Mouse (Mus musculus): Measurements from ENCODE around the gene Ttll8.

The Ttll8 gene

DNA sequence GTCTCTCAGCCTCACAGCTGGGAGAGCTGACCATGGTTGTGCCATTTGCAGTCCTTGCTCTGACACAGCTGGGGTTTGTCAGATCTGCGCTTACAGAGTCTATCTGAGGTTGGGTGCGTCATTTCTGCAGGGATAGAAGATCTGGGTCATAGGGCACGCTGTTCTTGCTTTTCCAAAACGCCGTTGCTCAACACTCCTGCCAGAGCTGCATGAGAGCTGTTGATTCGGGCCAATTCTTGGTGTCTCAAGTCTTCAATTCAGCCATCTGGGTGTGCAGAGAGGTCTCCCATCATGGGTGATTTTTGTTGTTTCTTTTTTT is 32.3 kb downstream of the Ttll8 start:
- peak; percentile 62 for DNase-seq (ENCODE audit: extremely low read depth, low read depth, low spot score)

- DNase-seq (ENCODE audit: extremely low read depth, low read depth, low spot score), result no peak
Observed at GRCm38 (mm10) chr15:88921131-88921991, 32.9 kb downstream of the Ttll8 start.

- DNase-seq (ENCODE audit: extremely low read depth, low read depth, low spot score), result no peak
Observed at GRCm38 (mm10) chr15:88920065-88920464, 34.2 kb downstream of the Ttll8 start.

- DNase-seq (ENCODE audit: extremely low read depth, low read depth, low spot score), result no peak
Observed at GRCm38 (mm10) chr15:88919328-88919727, 34.9 kb downstream of the Ttll8 start.

DNA sequence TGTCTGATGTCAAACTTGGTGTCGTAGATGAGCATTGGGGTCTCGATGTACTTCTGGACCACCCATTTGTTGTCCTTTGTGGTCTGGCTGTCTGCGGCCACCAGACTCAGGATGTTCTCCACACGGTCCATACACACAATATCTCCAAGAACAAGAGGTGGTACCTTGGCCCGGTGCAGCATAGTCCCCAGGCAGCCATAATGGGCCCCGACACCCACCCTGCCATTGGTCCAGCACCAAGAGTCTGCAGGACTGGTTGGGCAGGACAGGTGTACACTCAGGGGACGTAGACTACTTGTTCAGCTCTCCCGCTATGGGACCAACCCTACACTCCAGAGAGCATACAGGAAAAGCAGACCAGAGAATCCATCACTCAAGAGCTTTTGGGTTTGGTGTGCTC is 37.1 kb downstream of the Ttll8 start:
- DNase-seq (ENCODE audit: extremely low read depth, low read depth, low spot score), result no peak

GRCm38 (mm10) chr15:88916366-88916765 is 37.9 kb downstream of the Ttll8 start:
- DNase-seq (ENCODE audit: extremely low read depth, low read depth, low spot score), result no peak

GRCm38 (mm10) chr15:88915046-88915445 is 39.2 kb downstream of the Ttll8 start:
- DNase-seq (ENCODE audit: extremely low read depth, low read depth, low spot score), result no peak

- DNase-seq (ENCODE audit: extremely low read depth, low read depth, low spot score), result no peak
Observed at GRCm38 (mm10) chr15:88906347-88906746, 47.9 kb downstream of the Ttll8 start.

DNA sequence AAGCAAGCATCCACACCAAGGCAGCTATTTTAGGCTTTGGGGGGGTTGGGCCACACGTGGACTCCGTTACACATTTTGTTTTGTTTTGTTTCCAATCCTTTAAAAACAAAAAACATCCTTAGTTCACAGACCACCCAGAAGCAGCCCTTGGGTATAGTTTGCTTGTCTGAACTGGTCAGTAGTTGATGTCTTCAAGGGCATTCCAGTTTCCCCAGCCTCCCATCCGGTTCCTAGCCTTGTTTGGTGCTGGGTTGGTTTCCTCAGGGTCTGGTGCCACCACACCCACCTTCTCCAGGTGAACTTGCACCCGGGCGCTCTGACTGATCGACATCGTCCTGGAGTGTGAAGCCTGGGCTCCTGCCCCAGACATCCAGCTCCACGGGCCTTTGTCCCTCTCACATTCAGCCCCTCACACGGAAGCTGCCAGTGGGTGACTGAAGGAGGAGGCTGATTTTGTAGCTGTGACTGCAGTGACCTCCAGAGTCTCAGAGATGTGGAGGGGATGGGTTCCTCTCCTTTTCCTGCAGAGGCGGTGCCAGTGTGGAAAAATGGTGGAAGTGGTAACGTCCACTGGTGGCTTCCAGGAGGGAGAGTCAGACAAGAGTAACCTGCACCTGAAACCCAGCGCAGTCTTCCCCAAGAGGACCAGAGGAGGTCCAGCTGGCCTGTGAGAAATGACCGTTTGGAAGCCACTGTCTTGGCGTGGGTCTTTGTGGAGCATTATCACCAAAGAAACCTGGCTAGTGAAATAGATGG is 50.0 kb downstream of the Ttll8 start:
- no peak for DNase-seq (ENCODE audit: extremely low read depth, low read depth, low spot score)

GRCm38 (mm10) chr15:88903086-88903485 is 51.1 kb downstream of the Ttll8 start:
- no peak for DNase-seq (ENCODE audit: extremely low read depth, low read depth, low spot score)

GRCm38 (mm10) chr15:88902200-88902875 is 51.9 kb downstream of the Ttll8 start:
- no peak for DNase-seq (ENCODE audit: extremely low read depth, low read depth, low spot score)

GRCm38 (mm10) chr15:88896341-88896980 is 57.8 kb downstream of the Ttll8 start:
- DNase-seq (ENCODE audit: extremely low read depth, low read depth, low spot score), result no peak

DNA sequence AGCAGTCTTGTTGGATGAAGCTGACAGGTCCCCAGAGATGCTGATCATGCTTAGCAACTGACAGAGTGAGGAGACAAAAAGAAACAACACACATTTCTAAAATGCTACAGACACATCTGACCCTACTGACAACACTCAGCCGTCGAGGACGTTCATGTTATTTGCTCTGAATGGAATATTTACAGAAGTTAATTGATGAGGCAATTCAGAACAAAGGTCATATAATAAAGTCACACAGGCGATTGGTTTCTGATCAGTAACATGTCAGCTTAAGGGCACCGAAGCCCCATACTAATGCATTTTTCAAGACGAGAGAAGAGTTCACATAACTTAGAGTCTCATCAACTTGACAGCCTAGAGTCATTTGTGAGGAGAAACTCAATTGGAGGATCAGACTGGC is 58.3 kb downstream of the Ttll8 start:
- no peak for DNase-seq (ENCODE audit: extremely low read depth, low read depth, low spot score)

DNA sequence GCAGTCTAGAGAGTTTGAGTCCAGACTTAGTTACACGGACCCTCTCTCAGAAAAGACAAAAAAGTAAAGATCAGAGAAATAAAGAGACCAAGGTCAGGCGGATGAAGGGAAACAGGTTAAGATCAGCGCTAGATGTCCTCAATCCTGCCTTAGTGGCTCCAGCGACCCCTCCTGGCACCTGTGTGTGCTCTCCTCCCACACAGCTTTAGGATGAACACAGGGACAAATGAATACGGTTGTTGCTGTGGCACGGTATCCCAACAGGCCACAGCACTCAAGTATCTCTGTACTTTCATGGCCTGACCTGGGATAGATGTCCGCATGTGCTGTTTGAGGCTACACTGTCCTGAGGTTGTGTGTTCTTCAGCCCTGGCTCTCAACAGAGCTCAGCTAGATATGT is 59.1 kb downstream of the Ttll8 start:
- no peak for DNase-seq (ENCODE audit: extremely low read depth, low read depth, low spot score)

DNA sequence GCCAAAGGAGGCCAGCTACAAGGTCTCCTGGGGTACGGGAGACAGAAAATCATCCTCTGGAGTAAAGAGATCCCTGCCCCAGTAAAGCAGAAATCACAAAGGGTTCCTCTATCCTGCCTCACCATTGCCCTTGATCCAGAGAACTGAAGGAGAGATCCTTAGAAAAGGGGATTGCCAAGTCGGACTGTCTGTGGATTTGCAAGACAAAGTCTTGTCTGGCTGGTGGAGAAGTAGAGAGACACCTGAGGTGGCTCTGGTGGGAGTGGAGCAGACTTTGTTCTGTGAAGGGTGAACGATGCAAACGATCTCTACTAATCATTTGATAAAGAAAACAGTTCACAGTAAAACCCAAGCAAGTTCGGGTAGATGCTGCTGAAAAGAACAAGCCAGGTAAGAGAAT is 61.3 kb downstream of the Ttll8 start:
- DNase-seq (ENCODE audit: extremely low read depth, low read depth, low spot score), result no peak

- DNase-seq (ENCODE audit: extremely low read depth, low read depth, low spot score), result no peak
Observed at GRCm38 (mm10) chr15:88892252-88892651, 62.0 kb downstream of the Ttll8 start.

DNA sequence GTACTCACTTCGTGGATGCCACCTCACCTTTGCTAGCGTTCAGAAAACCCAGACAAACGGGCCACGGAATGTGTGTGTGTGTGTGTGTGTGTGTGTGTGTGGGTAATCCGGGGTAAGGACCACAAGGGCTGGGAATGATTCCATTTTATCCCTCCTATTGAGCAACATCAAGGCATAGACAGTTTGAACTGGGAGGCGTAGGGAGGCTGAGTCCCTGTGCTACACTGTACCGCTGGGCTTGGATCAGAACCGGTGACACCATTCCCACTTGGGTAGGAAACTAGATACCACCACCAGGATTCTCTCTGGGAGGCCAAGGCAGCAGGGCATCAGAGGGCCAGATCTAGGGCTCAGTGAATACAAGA is 62.6 kb downstream of the Ttll8 start:
- DNase-seq (ENCODE audit: extremely low read depth, low read depth, low spot score), result no peak

DNA sequence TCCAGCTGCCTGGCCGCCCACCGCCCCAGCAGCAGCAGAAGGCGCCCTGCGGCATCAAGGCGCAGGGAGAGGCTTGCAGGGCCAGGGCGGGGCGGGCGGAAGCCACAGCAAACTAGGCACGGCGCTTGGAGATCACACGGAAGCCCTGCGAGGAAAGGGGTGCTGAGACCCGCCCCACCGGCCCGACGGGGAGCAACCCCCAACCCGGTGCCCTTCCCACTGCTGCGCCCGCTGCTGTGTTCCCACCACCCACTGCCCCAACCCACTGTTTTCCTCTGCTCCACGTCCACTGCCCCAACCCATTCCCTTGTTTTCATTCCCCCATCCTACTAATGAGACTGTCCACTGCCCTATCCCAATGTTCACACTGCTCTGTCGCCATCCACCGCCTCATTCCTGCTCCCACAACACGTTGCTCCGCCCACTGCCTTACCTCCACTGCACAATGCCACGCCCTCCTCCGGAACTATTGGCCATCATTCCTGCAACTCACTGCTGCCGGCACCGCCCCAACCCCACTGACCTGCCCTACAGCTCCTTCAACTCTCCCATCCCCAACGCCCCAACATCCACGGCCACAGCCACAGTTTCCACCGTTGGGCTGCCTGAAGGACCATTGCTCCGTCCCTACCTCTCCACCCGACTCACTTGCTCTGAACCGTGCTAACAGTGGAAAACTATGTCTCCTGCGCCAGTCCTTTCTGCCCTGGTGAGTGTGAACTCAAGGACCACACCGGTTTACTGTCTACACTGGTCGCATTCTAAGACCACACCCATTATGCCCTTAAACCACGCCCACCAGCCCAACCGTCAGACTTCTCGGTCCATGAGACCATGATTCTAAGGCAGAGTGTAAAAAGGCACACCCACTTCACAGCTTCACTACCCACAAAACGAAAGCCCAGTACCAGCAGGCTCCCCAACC is 63.2 kb downstream of the Ttll8 start:
- no peak for DNase-seq (ENCODE audit: extremely low read depth, low read depth, low spot score)

DNA sequence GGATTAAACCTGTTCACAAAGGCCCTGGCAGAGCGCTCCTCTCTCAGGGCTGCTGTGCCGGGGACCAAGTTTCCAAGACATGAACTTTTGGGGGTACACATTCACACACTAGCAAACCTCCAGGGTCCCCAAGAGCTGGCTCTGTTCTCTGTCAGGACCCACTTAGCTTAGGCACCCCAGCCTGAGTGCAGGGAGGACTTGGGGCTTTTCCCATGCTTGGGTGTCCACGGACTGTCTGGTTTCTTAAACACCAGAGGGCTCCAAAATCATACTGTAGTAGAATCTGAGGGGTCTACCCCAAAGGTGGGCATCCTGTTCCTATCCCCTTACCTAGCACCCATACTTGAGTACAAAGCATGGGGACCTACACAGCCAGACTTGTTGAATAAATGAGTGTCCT is 64.2 kb downstream of the Ttll8 start:
- DNase-seq (ENCODE audit: extremely low read depth, low read depth, low spot score), result no peak

- DNase-seq (ENCODE audit: extremely low read depth, low read depth, low spot score), result no peak
Observed at GRCm38 (mm10) chr15:88889032-88889431, 65.2 kb downstream of the Ttll8 start.
